Comparison of ENCODE assay signal across 8 mouse cellular contexts in the genomic region with DNA sequence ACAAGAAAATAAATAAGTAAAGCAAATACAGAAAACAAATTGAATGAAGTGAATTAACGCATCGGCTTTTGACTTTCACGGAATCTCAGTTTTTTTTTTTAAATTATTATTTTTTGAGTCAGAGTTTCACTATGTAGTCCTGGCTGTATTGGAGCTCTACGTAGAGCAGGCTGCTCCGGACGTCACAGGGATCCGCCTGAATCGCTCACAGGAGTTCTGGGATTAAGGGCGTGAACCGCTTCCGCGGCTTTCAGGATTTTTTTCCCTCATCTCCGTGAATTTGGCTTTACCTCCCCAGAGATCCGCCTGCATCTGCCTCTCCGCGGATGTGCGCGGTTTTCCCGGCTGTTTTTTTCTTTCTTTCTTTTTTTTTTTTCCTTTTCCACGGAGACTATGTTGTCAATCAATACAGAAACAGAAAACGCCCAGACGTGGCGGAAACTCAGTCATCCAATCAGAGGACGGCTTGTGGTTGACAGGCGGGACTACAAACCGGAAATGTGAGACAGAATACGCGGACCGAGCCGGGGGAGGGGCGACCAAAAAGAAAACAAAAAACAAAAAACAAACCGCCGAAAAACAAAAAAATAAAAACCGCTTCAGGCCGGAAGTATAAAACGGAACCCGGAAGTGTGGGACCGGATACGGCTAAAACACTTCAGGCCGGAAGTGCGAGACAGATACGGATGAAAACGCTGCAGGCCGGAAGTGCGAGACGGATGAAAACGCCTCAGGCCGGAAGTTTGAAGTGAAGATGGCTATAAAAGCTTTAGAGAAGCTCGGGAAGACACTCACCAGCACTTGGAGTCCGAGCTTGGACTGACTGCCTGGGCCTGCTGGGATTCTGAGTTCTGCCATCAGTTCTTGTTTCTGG. TPM values are rescaled to one million over a fixed set of nuclear protein-coding genes. Genes with fewer than 3 reads are reported as not detected.
DNase-seq lines count a peak whose midpoint lies in the region; ATAC-seq lines count a peak whose summit lies in the region.

A gene (plus strand): TSS at position 208 of the 874 bp plus-strand sequence.

- peak; percentile 95 for ATAC-seq in inflammation-experienced regulatory T-cells, adult 6 months
- peak; percentile 97 for ATAC-seq in megakaryocyte-erythroid progenitor cell, adult 5-6 weeks (replicated peaks; ENCODE audit: low FRiP score, low TSS enrichment, poor library complexity, severe bottlenecking)

- intact Hi-C loops in gastrocnemius, postnatal 14 days (cut with DNase I; ENCODE audit: low total_unique reads): no loop called here
- intact Hi-C loops in left cerebral cortex, postnatal 10 days (cut with DNase I): no loop called here

- peak; percentile 92 to 99 for DNase-seq in adrenal gland, adult (ENCODE audit: inconsistent age in 2 of 2, low spot score in 1 of 2)
- DNase-seq in embryo, embryonic 10.5 days (ENCODE audit: low spot score): peak; percentile 94
- peak; percentile 87 for DNase-seq in gastrocnemius, postnatal 14 days
- DNase-seq in left cerebral cortex, postnatal 10 days (ENCODE audit: extremely low spot score in 1 of 2, low spot score in 2 of 2): peak; percentile 91 to 92
- peak; percentile 89 for DNase-seq in right cerebral cortex, postnatal 25 days
- peak; percentile 87 to 89 for DNase-seq in urinary bladder, postnatal 4 days (ENCODE audit: low spot score in 2 of 2)

RNA-seq across cellular contexts. Expression of the gene that starts here (rescaled TPM):
- 1 to 10 TPM; 5.2 to 7.0 TPM for total RNA-seq in gastrocnemius, postnatal 14 days (2021)
- polyA plus RNA-seq in inflammation-experienced regulatory T-cells, adult 6 months (2017; shearing (Covaris generic)): 10 to 100 TPM; 35.8 to 46.1 (median 43.1) TPM
- total RNA-seq in left cerebral cortex, postnatal 10 days (2021): 10 to 100 TPM in 1 of 2 experiments, 1 to 10 TPM in 1; 9.9 to 13.7 TPM
- total RNA-seq in megakaryocyte-erythroid progenitor cell, adult 5-6 weeks (2014; fragmentation: Nextera tagmentation): 4.7 and 8.8 TPM in 2 replicates
- total RNA-seq in megakaryocyte-erythroid progenitor cell, adult 5-6 weeks (2017): 8.6 and 29.3 TPM in 2 replicates

Comparison
In these comparisons a context has a peak if more than half of its experiments do, and no peak if none do; other contexts are left out.
1. Peak in every context shown above with its lines: DNase-seq and ATAC-seq.